In genomic region chr6:147718052-147718712, GRCm38 (mm10) we compare ENCODE assay signal across 7 mouse cellular contexts.
DNase-seq lines count a peak whose midpoint lies in the region; ATAC-seq lines count a peak whose summit lies in the region.

No protein-coding gene starts in this region.

- H3K4me3 ChIP-seq in neural tube, embryonic 15.5 days (replicated peaks): no peak overlapping the region

- no peaks in the 10 kb centered on the region for H3K27me3 ChIP-seq in neural tube, embryonic 15.5 days (replicated peaks)

- H3K9me3 ChIP-seq in neural tube, embryonic 15.5 days (replicated peaks): no peaks in the 10 kb centered on the region

- H3K9ac ChIP-seq in neural tube, embryonic 15.5 days (replicated peaks): no peak overlapping the region

- 37% methylated on average over 8 of the region's 8 CpGs for WGBS in neural tube, embryonic 15.5 days

- no peak overlapping the region for H3K27ac ChIP-seq in neural tube, embryonic 15.5 days (replicated peaks)

- 0 out of 2 replicates have a peak overlapping the region, but pooled peaks have one; percentile 5 for H3K4me2 ChIP-seq in neural tube, embryonic 15.5 days

- H3K4me1 ChIP-seq in neural tube, embryonic 15.5 days: peaks cover 14% of the 10 kb centered on the region

- H3K36me3 ChIP-seq in neural tube, embryonic 15.5 days: no peaks in the 10 kb centered on the region

- ATAC-seq in neural tube, embryonic 15.5 days (ENCODE audit: low FRiP score): peak; percentile 61; the same call in 1 of the 2 replicates

- peak; percentile 57 for DNase-seq in right cerebral cortex, adult 18-20 months
- DNase-seq in right cerebral cortex, postnatal 4 days: no peak
- DNase-seq in embryo, embryonic 10 days (ENCODE audit: low spot score): peak; percentile 32
- peak; percentile 35 to 42 for DNase-seq in heart, adult 9 months (ENCODE audit: low spot score in 2 of 2)
- DNase-seq in layer of hippocampus, postnatal 14 days (ENCODE audit: low spot score in 2 of 2): peak; percentile 22 to 62
- DNase-seq in spleen, postnatal 14 days (ENCODE audit: low spot score in 2 of 2): no peak

Comparison
In these comparisons a context has a peak if more than half of its experiments do, and no peak if none do; other contexts are left out.
1. DNase-seq: peak in right cerebral cortex, adult 18-20 months (single experiment), embryo, embryonic 10 days (single experiment), heart, adult 9 months (2 of 2) and layer of hippocampus, postnatal 14 days (2 of 2); none in right cerebral cortex, postnatal 4 days (single experiment) and spleen, postnatal 14 days (0 of 2).